Mouse (Mus musculus) megakaryocyte, embryonic 14.5 days (primary cell): ENCODE measurements at regions not wholly inside any gene's neighbourhood (a gene's known extent, or its start where the extent isn't known, plus 50 kb on each side); places are given as distances from the start of the nearest gene placed in this dataset.

Experiments used
- FLI1 ChIP-seq: IDR thresholded peaks from 2 replicates; pipeline ENCODE4 v1.6.1; 2012; ENCODE audit warnings: low read length, inconsistent platforms, mixed read lengths
- GATA1 ChIP-seq: IDR thresholded peaks from 3 replicates; pipeline ENCODE4 v1.6.1; 2012; ENCODE audit warnings: mixed read lengths, low read length, inconsistent platforms, borderline replicate concordance

GRCm38 (mm10) chr2:79124272-79124976, 130.8 kb upstream of the Itga4 start:
- TF ChIP-seq GATA1 (no peak), FLI1 (no peak)
